Comparison of ENCODE assay signal across 9 mouse cellular contexts in genomic region chr2:32353836-32354235, GRCm38 (mm10). TPM values are rescaled to one million over a fixed set of nuclear protein-coding genes. Genes with fewer than 3 reads are reported as not detected.
DNase-seq lines count a peak whose midpoint lies in the region; ATAC-seq lines count a peak whose summit lies in the region.
"Had no signal": no experiment of that assay in that cellular context is flagged by ENCODE, and none has a peak within 500 bp of the region (broad histone marks: within the 10 kb centered on the region; RNA-seq: fewer than 3 reads in every experiment).

No protein-coding gene starts in this region.

- H3K4me1 ChIP-seq in heart, embryonic 11.5 days (ENCODE audit: control insufficient read depth, insufficient read depth, low read length), result peaks cover 24% of the 10 kb centered on the region
- peaks cover 52% of the 10 kb centered on the region for H3K4me1 ChIP-seq in midbrain, embryonic 10.5 days
- peaks cover 20% of the 10 kb centered on the region for H3K4me1 ChIP-seq in midbrain, embryonic 14.5 days (ENCODE audit: control insufficient read depth, insufficient read depth, low read length)
- H3K4me1 ChIP-seq in intestine, embryonic 15.5 days (replicated peaks), result peaks cover 27% of the 10 kb centered on the region
- peaks cover 13% of the 10 kb centered on the region; the same call in 1 of the 2 replicates for H3K4me1 ChIP-seq in stomach, embryonic 14.5 days (ENCODE audit: control insufficient read depth, insufficient read depth, low read length)
- peaks cover 18% of the 10 kb centered on the region for H3K4me1 ChIP-seq in forebrain, embryonic 16.5 days (replicated peaks; ENCODE audit: control insufficient read depth, insufficient read depth, low read length)

- no peak overlapping the region for H3K27ac ChIP-seq in heart, embryonic 11.5 days (ENCODE audit: low read depth, low read length)
- 0 out of 2 replicates have a peak overlapping the region, but pooled peaks have one; percentile 82 for H3K27ac ChIP-seq in midbrain, embryonic 10.5 days (replicated peaks)
- no peak overlapping the region for H3K27ac ChIP-seq in midbrain, embryonic 14.5 days (replicated peaks; ENCODE audit: low read depth, low read length)
- peak overlapping the region; percentile 86 for H3K27ac ChIP-seq in intestine, embryonic 15.5 days
- 0 out of 2 replicates have a peak overlapping the region, but pooled peaks have one; percentile 48 for H3K27ac ChIP-seq in stomach, embryonic 14.5 days (ENCODE audit: low read length)
- no peak overlapping the region for H3K27ac ChIP-seq in forebrain, embryonic 16.5 days (ENCODE audit: low read length)

- no peak for DNase-seq in heart, adult 8-10 months (ENCODE audit: low spot score)
- no peak for DNase-seq in midbrain, embryonic 10.5 days (ENCODE audit: low spot score)
- no peak for DNase-seq in midbrain, embryonic 14.5 days
- DNase-seq in frontal cortex, postnatal 25 days (ENCODE audit: low spot score in 2 of 2), result no peak

- peak overlapping the region; percentile 99; the same call in 1 of the 2 replicates for H3K4me2 ChIP-seq in heart, embryonic 11.5 days
- no peak overlapping the region; the same call in 1 of the 2 replicates for H3K4me2 ChIP-seq in midbrain, embryonic 14.5 days (ENCODE audit: low read length)
- H3K4me2 ChIP-seq in intestine, embryonic 15.5 days (replicated peaks), result peak overlapping the region; percentile 92
- peak overlapping the region; percentile 87 for H3K4me2 ChIP-seq in stomach, embryonic 14.5 days (replicated peaks; ENCODE audit: low read depth, low read length)
- no peak overlapping the region for H3K4me2 ChIP-seq in forebrain, embryonic 16.5 days (ENCODE audit: low read length)

- H3K27me3 ChIP-seq in heart, embryonic 11.5 days (ENCODE audit: control insufficient read depth, insufficient read depth, low read length), result peaks cover 21% of the 10 kb centered on the region
- peaks cover 45% of the 10 kb centered on the region for H3K27me3 ChIP-seq in midbrain, embryonic 10.5 days (ENCODE audit: low read depth, poor library complexity, severe bottlenecking)
- no peaks in the 10 kb centered on the region for H3K27me3 ChIP-seq in midbrain, embryonic 14.5 days (ENCODE audit: control insufficient read depth, insufficient read depth, low read length)
- H3K27me3 ChIP-seq in intestine, embryonic 15.5 days (replicated peaks), result no peaks in the 10 kb centered on the region
- H3K27me3 ChIP-seq in stomach, embryonic 14.5 days (ENCODE audit: control insufficient read depth, insufficient read depth, low read length), result no peaks in the 10 kb centered on the region
- H3K27me3 ChIP-seq in forebrain, embryonic 16.5 days (replicated peaks; ENCODE audit: control insufficient read depth, insufficient read depth, low read length), result no peaks in the 10 kb centered on the region

- H3K4me3 ChIP-seq in heart, embryonic 11.5 days (ENCODE audit: low read depth, low read length), result no peak overlapping the region
- peak overlapping the region; percentile 67; the same call in 1 of the 2 replicates for H3K4me3 ChIP-seq in midbrain, embryonic 10.5 days
- H3K4me3 ChIP-seq in midbrain, embryonic 14.5 days (replicated peaks; ENCODE audit: low read depth, low read length), result no peak overlapping the region
- H3K4me3 ChIP-seq in intestine, embryonic 15.5 days (replicated peaks), result peak overlapping the region; percentile 69; the same call in 1 of the 2 replicates
- 0 out of 2 replicates have a peak overlapping the region, but pooled peaks have one; percentile 69 for H3K4me3 ChIP-seq in stomach, embryonic 14.5 days (ENCODE audit: low read depth, low read length)
- no peak overlapping the region for H3K4me3 ChIP-seq in forebrain, embryonic 16.5 days (replicated peaks; ENCODE audit: low read length)

- ATAC-seq in heart, embryonic 11.5 days (replicated peaks; ENCODE audit: insufficient number of reproducible peaks, low FRiP score, low TSS enrichment), result no peak
- ATAC-seq in midbrain, embryonic 14.5 days (ENCODE audit: low FRiP score, low TSS enrichment), result no peak
- ATAC-seq in intestine, embryonic 15.5 days, result peak; percentile 59
- no peak for ATAC-seq in stomach, embryonic 14.5 days (ENCODE audit: insufficient number of reproducible peaks, insufficient read depth, low FRiP score, low read depth)
- no peak for ATAC-seq in forebrain, embryonic 16.5 days

- H3K36me3 ChIP-seq in heart, embryonic 11.5 days (ENCODE audit: control insufficient read depth, insufficient read depth, low read length), result no peaks in the 10 kb centered on the region
- no peaks in the 10 kb centered on the region for H3K36me3 ChIP-seq in midbrain, embryonic 10.5 days
- no peaks in the 10 kb centered on the region for H3K36me3 ChIP-seq in midbrain, embryonic 14.5 days (ENCODE audit: control insufficient read depth, insufficient read depth, low read length)
- H3K36me3 ChIP-seq in intestine, embryonic 15.5 days, result no peaks in the 10 kb centered on the region
- no peaks in the 10 kb centered on the region for H3K36me3 ChIP-seq in stomach, embryonic 14.5 days (ENCODE audit: control insufficient read depth, insufficient read depth, low read length)
- H3K36me3 ChIP-seq in forebrain, embryonic 16.5 days (ENCODE audit: control insufficient read depth, insufficient read depth), result no peaks in the 10 kb centered on the region

- no peaks in the 10 kb centered on the region for H3K9me3 ChIP-seq in heart, embryonic 11.5 days (replicated peaks; ENCODE audit: control insufficient read depth, low read length)
- H3K9me3 ChIP-seq in midbrain, embryonic 10.5 days (replicated peaks), result no peaks in the 10 kb centered on the region
- H3K9me3 ChIP-seq in midbrain, embryonic 14.5 days (ENCODE audit: control insufficient read depth, low read length), result no peaks in the 10 kb centered on the region
- H3K9me3 ChIP-seq in intestine, embryonic 15.5 days, result no peaks in the 10 kb centered on the region
- no peaks in the 10 kb centered on the region for H3K9me3 ChIP-seq in stomach, embryonic 14.5 days (ENCODE audit: control insufficient read depth, low read depth, low read length)
- no peaks in the 10 kb centered on the region for H3K9me3 ChIP-seq in forebrain, embryonic 16.5 days (ENCODE audit: control insufficient read depth, low read length)

- H3K9ac ChIP-seq in heart, embryonic 11.5 days (ENCODE audit: low read depth, low read length), result no peak overlapping the region
- H3K9ac ChIP-seq in midbrain, embryonic 14.5 days (replicated peaks; ENCODE audit: low read length), result no peak overlapping the region
- H3K9ac ChIP-seq in intestine, embryonic 15.5 days, result 0 out of 2 replicates have a peak overlapping the region, but pooled peaks have one; percentile 83
- no peak overlapping the region for H3K9ac ChIP-seq in stomach, embryonic 14.5 days (replicated peaks; ENCODE audit: low read depth, low read length)
- H3K9ac ChIP-seq in forebrain, embryonic 16.5 days (replicated peaks; ENCODE audit: low read depth, low read length), result no peak overlapping the region

- 48% methylated on average over 6 of the region's 6 CpGs for WGBS in heart, embryonic 11.5 days (ENCODE audit: insufficient replicate concordance)
- WGBS in midbrain, embryonic 10.5 days, result 81% methylated on average over 6 of the region's 6 CpGs
- WGBS in midbrain, embryonic 14.5 days, result 80% methylated on average over 6 of the region's 6 CpGs
- 41% methylated on average over 6 of the region's 6 CpGs for WGBS in intestine, embryonic 15.5 days
- WGBS in stomach, embryonic 14.5 days, result 37% methylated on average over 6 of the region's 6 CpGs
- 79% methylated on average over 6 of the region's 6 CpGs for WGBS in forebrain, embryonic 16.5 days

RNA-seq across cellular contexts. Expression of gene Dnm1, which starts 0.7 kb away (rescaled TPM):
- polyA plus RNA-seq in heart, embryonic 11.5 days (2014; fragmentation: Nextera tagmentation; extraction: Ambion mirVana), result 10.1 and 11.6 TPM in 2 replicates
- 1 to 10 TPM; 3.5 to 7.5 (median 4.6) TPM for total RNA-seq in heart, adult 8-10 months (2022)
- 9.0 and 12.2 TPM in 2 replicates for polyA plus RNA-seq in midbrain, embryonic 10.5 days (2016; fragmentation: Nextera tagmentation; extraction: Ambion mirVana)
- polyA plus RNA-seq in midbrain, embryonic 14.5 days (2014; fragmentation: Nextera tagmentation; extraction: Ambion mirVana), result 90.6 and 103 TPM in 2 replicates
- polyA plus RNA-seq in intestine, embryonic 15.5 days (2015; fragmentation: Nextera tagmentation; extraction: Ambion mirVana), result 12.2 and 16.4 TPM in 2 replicates
- polyA plus RNA-seq in stomach, embryonic 14.5 days (2014; fragmentation: Nextera tagmentation; extraction: Ambion mirVana), result 20.5 and 22.6 TPM in 2 replicates
- 26.9 and 38.4 TPM in 2 replicates for polyA plus RNA-seq in forebrain, embryonic 16.5 days (2015; fragmentation: Nextera tagmentation; extraction: Ambion mirVana)
- total RNA-seq: megakaryocyte-erythroid progenitor cell, adult 5-6 weeks had no signal

RNA-seq across cellular contexts. Expression of gene Ciz1, which starts 1.7 kb away (rescaled TPM):
- 32.1 and 35.8 TPM in 2 replicates for polyA plus RNA-seq in heart, embryonic 11.5 days (2014; fragmentation: Nextera tagmentation; extraction: Ambion mirVana)
- 10 to 100 TPM; 25.8 to 34.9 (median 28.0) TPM for total RNA-seq in heart, adult 8-10 months (2022)
- 60.5 and 69.8 TPM in 2 replicates for polyA plus RNA-seq in midbrain, embryonic 10.5 days (2016; fragmentation: Nextera tagmentation; extraction: Ambion mirVana)
- 46.4 and 54.1 TPM in 2 replicates for polyA plus RNA-seq in midbrain, embryonic 14.5 days (2014; fragmentation: Nextera tagmentation; extraction: Ambion mirVana)
- polyA plus RNA-seq in intestine, embryonic 15.5 days (2015; fragmentation: Nextera tagmentation; extraction: Ambion mirVana), result 38.9 and 39.8 TPM in 2 replicates
- polyA plus RNA-seq in stomach, embryonic 14.5 days (2014; fragmentation: Nextera tagmentation; extraction: Ambion mirVana), result 44.7 and 45.4 TPM in 2 replicates
- polyA plus RNA-seq in forebrain, embryonic 16.5 days (2015; fragmentation: Nextera tagmentation; extraction: Ambion mirVana), result 64.3 and 64.6 TPM in 2 replicates

RNA-seq across cellular contexts. Expression of gene 1110008P14Rik, which starts 27.9 kb away (rescaled TPM):
- 50.1 and 51.3 TPM in 2 replicates for polyA plus RNA-seq in heart, embryonic 11.5 days (2014; fragmentation: Nextera tagmentation; extraction: Ambion mirVana)
- 10 to 100 TPM; 43.8 to 49.1 (median 45.3) TPM for total RNA-seq in heart, adult 8-10 months (2022)
- 39.4 and 44.3 TPM in 2 replicates for polyA plus RNA-seq in midbrain, embryonic 10.5 days (2016; fragmentation: Nextera tagmentation; extraction: Ambion mirVana)
- 107 and 153 TPM in 2 replicates for polyA plus RNA-seq in midbrain, embryonic 14.5 days (2014; fragmentation: Nextera tagmentation; extraction: Ambion mirVana)
- polyA plus RNA-seq in intestine, embryonic 15.5 days (2015; fragmentation: Nextera tagmentation; extraction: Ambion mirVana), result 38.6 and 42.5 TPM in 2 replicates
- 35.0 and 46.3 TPM in 2 replicates for polyA plus RNA-seq in stomach, embryonic 14.5 days (2014; fragmentation: Nextera tagmentation; extraction: Ambion mirVana)
- polyA plus RNA-seq in forebrain, embryonic 16.5 days (2015; fragmentation: Nextera tagmentation; extraction: Ambion mirVana), result 67.8 and 77.7 TPM in 2 replicates

RNA-seq across cellular contexts. Expression of gene Lcn2, which starts 34.2 kb away (rescaled TPM):
- 1.1 TPM in 1 of 2 replicates, not detected in the other for polyA plus RNA-seq in heart, embryonic 11.5 days (2014; fragmentation: Nextera tagmentation; extraction: Ambion mirVana)
- total RNA-seq in heart, adult 8-10 months (2022), result 1 to 10 TPM; 3.7 to 7.2 (median 6.4) TPM
- 0.20 TPM in 1 of 2 replicates, not detected in the other for polyA plus RNA-seq in midbrain, embryonic 10.5 days (2016; fragmentation: Nextera tagmentation; extraction: Ambion mirVana)
- polyA plus RNA-seq in midbrain, embryonic 14.5 days (2014; fragmentation: Nextera tagmentation; extraction: Ambion mirVana), result not detected in 2 replicates
- polyA plus RNA-seq in intestine, embryonic 15.5 days (2015; fragmentation: Nextera tagmentation; extraction: Ambion mirVana), result 1.8 and 4.7 TPM in 2 replicates
- polyA plus RNA-seq in stomach, embryonic 14.5 days (2014; fragmentation: Nextera tagmentation; extraction: Ambion mirVana), result 3.7 and 6.8 TPM in 2 replicates
- polyA plus RNA-seq in forebrain, embryonic 16.5 days (2015; fragmentation: Nextera tagmentation; extraction: Ambion mirVana), result not detected in 2 replicates

RNA-seq across cellular contexts. Expression of gene Ptges2, which starts 41.9 kb away (rescaled TPM):
- polyA plus RNA-seq in heart, embryonic 11.5 days (2014; fragmentation: Nextera tagmentation; extraction: Ambion mirVana), result 32.7 and 38.2 TPM in 2 replicates
- total RNA-seq in heart, adult 8-10 months (2022), result 10 to 100 TPM; 58.8 to 71.3 (median 63.6) TPM
- 26.2 and 28.8 TPM in 2 replicates for polyA plus RNA-seq in midbrain, embryonic 10.5 days (2016; fragmentation: Nextera tagmentation; extraction: Ambion mirVana)
- 46.2 and 64.4 TPM in 2 replicates for polyA plus RNA-seq in midbrain, embryonic 14.5 days (2014; fragmentation: Nextera tagmentation; extraction: Ambion mirVana)
- 43.5 and 48.2 TPM in 2 replicates for polyA plus RNA-seq in intestine, embryonic 15.5 days (2015; fragmentation: Nextera tagmentation; extraction: Ambion mirVana)
- polyA plus RNA-seq in stomach, embryonic 14.5 days (2014; fragmentation: Nextera tagmentation; extraction: Ambion mirVana), result 28.1 and 30.5 TPM in 2 replicates
- 35.6 and 42.7 TPM in 2 replicates for polyA plus RNA-seq in forebrain, embryonic 16.5 days (2015; fragmentation: Nextera tagmentation; extraction: Ambion mirVana)

Comparison
In these comparisons a context has a peak if more than half of its experiments do, and no peak if none do; other contexts are left out.
1. H3K27ac ChIP-seq: peak in midbrain, embryonic 10.5 days (single experiment), intestine, embryonic 15.5 days (single experiment) and stomach, embryonic 14.5 days (single experiment); none in heart, embryonic 11.5 days (single experiment), midbrain, embryonic 14.5 days (single experiment) and forebrain, embryonic 16.5 days (single experiment).
2. H3K4me3 ChIP-seq: peak in midbrain, embryonic 10.5 days (single experiment), intestine, embryonic 15.5 days (single experiment) and stomach, embryonic 14.5 days (single experiment); none in heart, embryonic 11.5 days (single experiment), midbrain, embryonic 14.5 days (single experiment) and forebrain, embryonic 16.5 days (single experiment).
3. H3K4me2 ChIP-seq: peak in heart, embryonic 11.5 days (single experiment), intestine, embryonic 15.5 days (single experiment) and stomach, embryonic 14.5 days (single experiment); none in midbrain, embryonic 14.5 days (single experiment) and forebrain, embryonic 16.5 days (single experiment).